Mouse (Mus musculus) embryonic facial prominence, embryonic 10.5 days (tissue): Measurements from ENCODE around the gene Bzw2. TPM values are rescaled to one million over a fixed set of nuclear protein-coding genes. Genes with fewer than 3 reads are reported as not detected.
"Not testable (repeated sequence)": the region's sequence is repeated elsewhere in the genome, so short reads cannot be mapped to it uniquely, and the experiment has no call there.

Experiments used
- DNase-seq: peaks from one replicate; pipeline ENCODE4 v3.0.0-alpha.2; 2017; ENCODE audit warnings: low spot score
- H3K27ac ChIP-seq: fragments of 300-500 bp; sonication (generic); replicated peaks from 2 replicates; pipeline ENCODE4 v1.5.1; 2016; ENCODE audit warnings: mild to moderate bottlenecking
- H3K27me3 ChIP-seq: fragments of 300-500 bp; sonication (generic); replicated peaks from 2 replicates; pipeline ENCODE4 v1.6.1; 2016; ENCODE audit warnings: low read depth, mild to moderate bottlenecking; ENCODE audit not compliant: poor library complexity, severe bottlenecking
- H3K36me3 ChIP-seq: fragments of 300-500 bp; sonication (generic); replicated peaks from 2 replicates; pipeline ENCODE4 v1.6.1; 2016; ENCODE audit warnings: mild to moderate bottlenecking, moderate library complexity
- H3K4me1 ChIP-seq: fragments of 300-500 bp; sonication (generic); 2 replicates; pipeline ENCODE4 v1.6.1; 2016
- H3K4me3 ChIP-seq: fragments of 300-500 bp; sonication (generic); 2 replicates; pipeline ENCODE4 v1.5.1; 2016; ENCODE audit warnings: mild to moderate bottlenecking, moderate library complexity
- H3K9me3 ChIP-seq: fragments of 300-500 bp; sonication (generic); 2 replicates; pipeline ENCODE4 v1.6.1; 2016; ENCODE audit warnings: mild to moderate bottlenecking
- WGBS: fragments of 180-500 bp; shearing (Covaris S2); methylation state at CpG from one replicate; pipeline ENCODE4 v1.1.7; 2016; 5-methylcytosine and 5-hydroxymethylcytosine counted together
- polyA plus RNA-seq: library from polyadenylated mRNA; unstranded; fragments of >200 nt; fragmentation: Nextera tagmentation; extraction: Ambion mirVana; gene quantifications from 2 replicates; pipeline ENCODE4 v1.2.1, GENCODE M21; 2016

The Bzw2 gene
- 301 and 303 TPM in 2 replicates for polyA plus RNA-seq

- H3K4me1 ChIP-seq, result peaks cover 32% of the 10 kb centered on the region
- peak within 1 kb of the TSS; percentile 96 for H3K27ac ChIP-seq
- H3K9me3 ChIP-seq, result no peaks in the 10 kb centered on the region
- peak; percentile 73 for DNase-seq
- peaks cover 6% of the 10 kb centered on the region; the same call in 1 of the 2 replicates for H3K36me3 ChIP-seq
- peak within 1 kb of the TSS; percentile 95 for H3K4me3 ChIP-seq
- WGBS, result 4% methylated on average over 26 of the region's 26 CpGs
- H3K27me3 ChIP-seq, result no peaks in the 10 kb centered on the region
Observed at GRCm38 (mm10) chr12:36157638-36158308, at the start of gene Bzw2. TSS of gene Bzw2 (minus strand) at chr12:36158080.

- 76% methylated on average over 9 of the region's 9 CpGs for WGBS
- DNase-seq, result peak; percentile 57
- Histone ChIP-seq H3K9me3 (no peaks in the 10 kb centered on the region), H3K27ac (no peak overlapping the region), H3K4me3 (no peak overlapping the region), H3K27me3 (no peaks in the 10 kb centered on the region), H3K4me1 (peaks cover 6% of the 10 kb centered on the region), H3K36me3 (no peaks in the 10 kb centered on the region)
Observed at GRCm38 (mm10) chr12:36207072-36207799, 49.4 kb upstream of the Bzw2 start.

- not testable (repeated sequence) for H3K27me3 ChIP-seq, H3K4me3 ChIP-seq, H3K27ac ChIP-seq, H3K9me3 ChIP-seq, DNase-seq, H3K36me3 ChIP-seq, H3K4me1 ChIP-seq
- 55% methylated on average over 5 of the region's 5 CpGs for WGBS
Observed at GRCm38 (mm10) chr12:36205579-36206119, 47.8 kb upstream of the Bzw2 start.

- H3K9me3 ChIP-seq, result peaks cover 22% of the 10 kb centered on the region; the same call in 1 of the 2 replicates
- H3K27me3 ChIP-seq, result no peaks in the 10 kb centered on the region
- no peaks in the 10 kb centered on the region for H3K4me1 ChIP-seq
- peaks cover 85% of the 10 kb centered on the region for H3K36me3 ChIP-seq
- WGBS, result 94% methylated on average over 7 of the region's 7 CpGs
- DNase-seq, result no peak
- no peak overlapping the region for H3K27ac ChIP-seq
- H3K4me3 ChIP-seq, result no peak overlapping the region
Observed at GRCm38 (mm10) chr12:36194976-36195375, 37.1 kb upstream of the Bzw2 start.

- no peaks in the 10 kb centered on the region for H3K4me1 ChIP-seq
- H3K4me3 ChIP-seq, result no peak overlapping the region
- no peak for DNase-seq
- peaks cover 88% of the 10 kb centered on the region for H3K36me3 ChIP-seq
- H3K27me3 ChIP-seq, result no peaks in the 10 kb centered on the region
- H3K9me3 ChIP-seq, result no peaks in the 10 kb centered on the region
- H3K27ac ChIP-seq, result no peak overlapping the region
- WGBS, result 87% methylated on average over 5 of the region's 5 CpGs
Observed at GRCm38 (mm10) chr12:36190343-36190742, 32.5 kb upstream of the Bzw2 start.

GRCm38 (mm10) chr12:36189610-36190009, 31.7 kb upstream of the Bzw2 start:
- WGBS, result 96% methylated on average over 3 of the region's 3 CpGs
- no peak for DNase-seq
- no peak overlapping the region for H3K4me3 ChIP-seq
- no peaks in the 10 kb centered on the region for H3K27me3 ChIP-seq
- H3K36me3 ChIP-seq, result peaks cover 80% of the 10 kb centered on the region
- no peak overlapping the region for H3K27ac ChIP-seq
- H3K9me3 ChIP-seq, result no peaks in the 10 kb centered on the region
- no peaks in the 10 kb centered on the region for H3K4me1 ChIP-seq

GRCm38 (mm10) chr12:36187081-36187480, 29.2 kb upstream of the Bzw2 start:
- no peak for DNase-seq
- H3K9me3 ChIP-seq, result no peaks in the 10 kb centered on the region
- WGBS, result 68% methylated on average over 6 of the region's 6 CpGs
- H3K27me3 ChIP-seq, result no peaks in the 10 kb centered on the region
- H3K27ac ChIP-seq, result no peak overlapping the region
- no peaks in the 10 kb centered on the region for H3K4me1 ChIP-seq
- H3K4me3 ChIP-seq, result no peak overlapping the region
- peaks cover 84% of the 10 kb centered on the region for H3K36me3 ChIP-seq

GRCm38 (mm10) chr12:36182570-36182969, 24.7 kb upstream of the Bzw2 start:
- no peaks in the 10 kb centered on the region for H3K27me3 ChIP-seq
- H3K4me1 ChIP-seq, result no peaks in the 10 kb centered on the region
- no peaks in the 10 kb centered on the region for H3K9me3 ChIP-seq
- no peak overlapping the region for H3K27ac ChIP-seq
- 84% methylated on average over 6 of the region's 6 CpGs for WGBS
- no peak for DNase-seq
- H3K4me3 ChIP-seq, result no peak overlapping the region
- peaks cover 59% of the 10 kb centered on the region for H3K36me3 ChIP-seq

- no peaks in the 10 kb centered on the region for H3K27me3 ChIP-seq
- DNase-seq, result no peak
- no peak overlapping the region for H3K4me3 ChIP-seq
- H3K4me1 ChIP-seq, result no peaks in the 10 kb centered on the region
- H3K27ac ChIP-seq, result no peak overlapping the region
- WGBS, result 93% methylated on average over 5 of the region's 5 CpGs
- peaks cover 66% of the 10 kb centered on the region for H3K36me3 ChIP-seq
- H3K9me3 ChIP-seq, result no peaks in the 10 kb centered on the region
Observed at GRCm38 (mm10) chr12:36177227-36177626, 19.3 kb upstream of the Bzw2 start.

- no peak for DNase-seq
- Histone ChIP-seq H3K4me1 (peaks cover 24% of the 10 kb centered on the region), H3K27me3 (no peaks in the 10 kb centered on the region), H3K9me3 (no peaks in the 10 kb centered on the region), H3K36me3 (peaks cover 8% of the 10 kb centered on the region), H3K4me3 (no peak overlapping the region), H3K27ac (no peak overlapping the region)
- WGBS, result 27% methylated on average over 1 of the region's 1 CpGs
Observed at GRCm38 (mm10) chr12:36165299-36165698, 7.4 kb upstream of the Bzw2 start.

- 79% methylated on average over 7 of the region's 7 CpGs for WGBS
- no peaks in the 10 kb centered on the region for H3K27me3 ChIP-seq
Observed at GRCm38 (mm10) chr12:36164126-36164791, 6.4 kb upstream of the Bzw2 start.

GRCm38 (mm10) chr12:36157304-36157637, 609 bp downstream of the Bzw2 start:
- under 1% methylated on average over 14 of the region's 14 CpGs for WGBS
- no peaks in the 10 kb centered on the region for H3K27me3 ChIP-seq
- H3K4me1 ChIP-seq, result peaks cover 32% of the 10 kb centered on the region

More at GRCm38 (mm10) chr12:36164126-36164791, 6.4 kb upstream of the Bzw2 start:
- Histone ChIP-seq H3K27ac (no peak overlapping the region), H3K4me1 (peaks cover 24% of the 10 kb centered on the region), H3K4me3 (no peak overlapping the region), H3K9me3 (no peaks in the 10 kb centered on the region), H3K36me3 (peaks cover 8% of the 10 kb centered on the region)
- DNase-seq, result no peak

More at GRCm38 (mm10) chr12:36157304-36157637, 609 bp downstream of the Bzw2 start:
- DNase-seq, result no peak
- no peaks in the 10 kb centered on the region for H3K9me3 ChIP-seq
- peaks cover 9% of the 10 kb centered on the region; the same call in 1 of the 2 replicates for H3K36me3 ChIP-seq
- H3K4me3 ChIP-seq, result peak overlapping the region; percentile 95
- H3K27ac ChIP-seq, result peak overlapping the region; percentile 96
